Mouse (Mus musculus) lung, embryonic 15.5 days (tissue): Measurements from ENCODE around the gene Podnl1. TPM values are rescaled to one million over a fixed set of nuclear protein-coding genes. Genes with fewer than 3 reads are reported as not detected.

Experiments
- ATAC-seq: fragments of 200-750 bp; cut with Nextera tagmentation; 2 replicates; pipeline ENCODE4 v1.8.0; 2017; ENCODE audit warnings: moderate number of reproducible peaks, borderline replicate concordance; ENCODE audit not compliant: low FRiP score, low TSS enrichment; ENCODE audit errors: extremely low read depth
- H3K27ac ChIP-seq: fragments of 300-500 bp; sonication (generic); 2 replicates; pipeline ENCODE4 v1.5.1; 2015; ENCODE audit warnings: moderate library complexity, mild to moderate bottlenecking, inconsistent platforms
- H3K27me3 ChIP-seq: fragments of 300-500 bp; sonication (generic); 2 replicates; pipeline ENCODE4 v1.6.1; 2015; ENCODE audit warnings: inconsistent platforms
- H3K36me3 ChIP-seq: fragments of 300-500 bp; sonication (generic); 2 replicates; pipeline ENCODE4 v1.6.1; 2015; ENCODE audit warnings: inconsistent platforms
- H3K4me1 ChIP-seq: fragments of 300-500 bp; sonication (generic); 2 replicates; pipeline ENCODE4 v1.6.1; 2015; ENCODE audit warnings: inconsistent platforms
- H3K4me2 ChIP-seq: fragments of 300-500 bp; sonication (generic); 2 replicates; pipeline ENCODE4 v1.6.1; 2015; ENCODE audit warnings: inconsistent platforms, mild to moderate bottlenecking, moderate library complexity
- H3K4me3 ChIP-seq: fragments of 300-500 bp; sonication (generic); 2 replicates; pipeline ENCODE4 v1.5.1; 2015; ENCODE audit warnings: mild to moderate bottlenecking, inconsistent platforms
- H3K9ac ChIP-seq: fragments of 300-500 bp; sonication (generic); 2 replicates; pipeline ENCODE4 v1.6.1; 2015; ENCODE audit warnings: inconsistent platforms
- H3K9me3 ChIP-seq: fragments of 300-500 bp; sonication (generic); 2 replicates; pipeline ENCODE4 v1.6.1; 2016; ENCODE audit warnings: inconsistent platforms
- WGBS: fragments of 180-500 bp; shearing (Covaris S2); methylation state at CpG from one replicate; pipeline ENCODE4 v1.1.7; 2015; 5-methylcytosine and 5-hydroxymethylcytosine counted together
- microRNA counts: library from miRNA; unstranded; fragments of <30 nt; microRNA quantifications from one replicate; lab custom pipeline; 2016
- microRNA-seq: library from miRNA; unstranded; fragments of <30 nt; microRNA quantifications from one replicate; pipeline ENCODE4, GENCODE M21; 2016
- polyA plus RNA-seq: library from polyadenylated mRNA; unstranded; fragments of >200 nt; fragmentation: Nextera tagmentation; extraction: Ambion mirVana; gene quantifications from 2 replicates; pipeline ENCODE4 v1.2.1, GENCODE M21; 2015

Podnl1 gene
- polyA plus RNA-seq, 1 experiment from 2014 or later: 0.36 TPM

DNA sequence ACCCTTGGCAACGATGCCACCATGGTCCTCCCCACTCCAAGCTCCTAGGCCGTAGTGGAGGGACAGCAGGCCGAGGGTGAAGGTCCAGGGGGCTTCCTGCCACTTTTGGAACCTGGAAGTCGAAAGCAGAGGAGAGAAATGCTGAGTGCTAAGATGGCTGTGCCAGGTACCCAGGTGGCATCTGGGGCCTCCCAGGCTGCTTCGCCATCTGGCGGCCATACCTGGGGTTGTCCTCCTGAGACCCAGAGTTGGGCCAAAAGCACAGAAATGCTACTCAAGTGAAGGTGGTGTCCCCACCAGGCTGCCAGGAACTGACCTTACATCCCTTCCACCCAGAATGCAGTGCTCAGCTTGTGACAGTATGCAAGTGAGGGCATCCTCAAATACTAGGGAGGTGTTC lies 48.1 kb downstream of the Podnl1 start:
- Histone ChIP-seq H3K4me2 (no peak overlapping the region), H3K27me3 (no peaks in the 10 kb centered on the region), H3K36me3 (peaks cover 45% of the 10 kb centered on the region), H3K27ac (no peak overlapping the region), H3K9me3 (no peaks in the 10 kb centered on the region), H3K4me1 (0 out of 2 replicates have a peak, but pooled peaks cover 8% of the 10 kb centered on the region), H3K9ac (no peak overlapping the region), H3K4me3 (no peak overlapping the region)
- WGBS: 79% methylated on average over 6 of the region's 6 CpGs
- ATAC-seq: no peak

DNA sequence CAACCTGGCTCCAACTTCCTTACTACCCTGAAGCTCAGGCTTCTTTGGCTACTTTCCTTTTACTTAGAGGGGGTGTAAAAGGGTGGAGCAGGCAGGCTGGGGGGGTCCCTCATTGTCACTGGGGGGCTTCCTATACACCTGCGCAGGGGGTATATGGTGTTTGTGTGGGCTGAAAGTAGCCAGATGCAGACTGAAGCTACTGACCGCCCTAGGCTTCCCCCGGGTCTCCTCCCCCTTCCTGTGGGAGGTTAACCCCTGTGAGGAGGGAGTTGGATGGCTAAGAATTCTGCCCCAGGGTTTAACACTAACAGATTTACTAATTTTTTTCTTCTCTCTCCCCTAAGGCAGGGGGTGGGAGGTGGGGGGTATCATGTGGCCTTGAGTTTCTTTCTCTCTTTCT lies 50.8 kb downstream of the Podnl1 start:
- H3K9ac ChIP-seq: 0 out of 2 replicates have a peak overlapping the region, but pooled peaks have one; percentile 12
- 29% methylated on average over 3 of the region's 3 CpGs for WGBS

DNA sequence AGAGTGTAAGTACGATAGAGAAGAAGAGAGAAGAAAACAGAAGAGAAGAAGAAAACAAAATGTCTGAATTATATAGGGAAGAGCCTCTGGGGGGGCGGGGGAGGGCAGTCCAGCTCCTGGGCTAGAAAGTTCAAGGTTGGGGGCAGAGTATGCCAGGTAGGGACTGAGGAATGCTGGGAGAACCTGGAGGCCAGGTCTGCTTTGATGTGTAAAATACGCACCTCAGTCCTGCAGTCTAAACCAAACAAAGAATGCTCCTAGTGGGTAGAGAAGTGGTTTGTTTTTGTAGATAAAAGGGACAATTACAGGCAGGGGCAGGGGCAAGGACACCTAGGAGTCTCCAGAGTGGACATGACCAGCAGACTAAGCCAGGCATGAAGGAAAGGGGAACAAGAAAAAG lies 51.6 kb downstream of the Podnl1 start:
- no peaks in the 10 kb centered on the region for H3K9me3 ChIP-seq
- no peak overlapping the region for H3K4me3 ChIP-seq
- peaks cover 39% of the 10 kb centered on the region for H3K4me1 ChIP-seq
- 63% methylated on average over 3 of the region's 3 CpGs for WGBS
- no peak overlapping the region for H3K9ac ChIP-seq
- peaks cover 29% of the 10 kb centered on the region for H3K36me3 ChIP-seq
- no peak for ATAC-seq
- no peak overlapping the region for H3K4me2 ChIP-seq
- H3K27me3 ChIP-seq: no peaks in the 10 kb centered on the region
- H3K27ac ChIP-seq: no peak overlapping the region

More for the DNA sequence above, 50.8 kb downstream of the Podnl1 start:
- H3K4me3 ChIP-seq: no peak overlapping the region
- H3K9me3 ChIP-seq: no peaks in the 10 kb centered on the region
- no peak overlapping the region for H3K4me2 ChIP-seq
- peaks cover 36% of the 10 kb centered on the region for H3K36me3 ChIP-seq
- H3K27me3 ChIP-seq: no peaks in the 10 kb centered on the region
- H3K4me1 ChIP-seq: peaks cover 34% of the 10 kb centered on the region
- ATAC-seq: no peak
- no peak overlapping the region for H3K27ac ChIP-seq

DNA sequence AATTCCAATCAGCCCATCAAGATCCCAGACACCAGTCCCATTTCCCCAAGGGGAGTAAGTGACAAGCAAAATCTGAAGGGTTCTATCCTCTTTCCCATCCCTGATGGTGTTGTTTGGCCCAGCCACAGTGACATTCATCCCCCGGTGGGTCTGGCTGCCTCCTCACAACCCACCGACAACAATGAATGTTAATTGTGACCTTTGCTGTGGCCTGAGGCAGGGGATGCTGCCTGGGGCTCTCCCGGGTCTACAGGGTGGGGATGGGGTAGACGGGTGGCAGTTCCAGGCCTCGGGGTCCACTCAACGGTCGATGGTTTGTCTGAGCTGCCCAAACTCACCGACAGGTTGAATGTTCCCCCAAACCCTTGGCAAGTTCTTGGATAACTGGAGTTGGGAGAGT lies 52.8 kb downstream of the Podnl1 start:
- H3K36me3 ChIP-seq: peaks cover 17% of the 10 kb centered on the region
- no peak for ATAC-seq
- no peak overlapping the region for H3K4me3 ChIP-seq
- peaks cover 47% of the 10 kb centered on the region for H3K4me1 ChIP-seq
- H3K27me3 ChIP-seq: no peaks in the 10 kb centered on the region
- no peak overlapping the region for H3K4me2 ChIP-seq
- H3K9ac ChIP-seq: no peak overlapping the region
- H3K27ac ChIP-seq: no peak overlapping the region
- H3K9me3 ChIP-seq: no peaks in the 10 kb centered on the region
- WGBS: 78% methylated on average over 8 of the region's 8 CpGs

DNA sequence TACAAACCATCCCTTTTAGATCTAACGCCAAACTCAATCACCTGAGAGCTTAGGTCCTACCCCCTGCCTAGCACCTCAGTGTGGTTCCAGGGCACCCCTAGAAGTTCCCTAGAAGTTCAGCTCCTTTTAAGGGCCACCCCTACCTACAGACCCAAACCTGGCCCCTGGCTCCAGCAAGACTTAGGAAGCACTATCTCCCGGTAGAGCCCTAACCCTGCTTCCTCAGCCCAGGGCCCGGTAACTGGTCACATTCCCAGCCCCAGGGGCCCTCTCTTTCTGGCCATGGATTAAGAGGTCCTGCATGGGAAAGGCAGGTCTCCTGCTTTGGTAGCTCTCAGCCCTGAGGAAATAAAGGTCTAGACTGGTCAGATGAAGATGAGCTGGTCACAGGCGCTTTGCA lies 54.2 kb downstream of the Podnl1 start:
- peak overlapping the region; percentile 51 for H3K4me2 ChIP-seq
- H3K9ac ChIP-seq: peak overlapping the region; percentile 37
- WGBS: 19% methylated on average over 4 of the region's 4 CpGs
- H3K36me3 ChIP-seq: peaks cover 10% of the 10 kb centered on the region; the same call in 1 of the 2 replicates
- no peaks in the 10 kb centered on the region for H3K9me3 ChIP-seq
- peak overlapping the region; percentile 23 for H3K4me3 ChIP-seq
- H3K27ac ChIP-seq: peak overlapping the region; percentile 31; the same call in 1 of the 2 replicates
- ATAC-seq: no peak
- no peaks in the 10 kb centered on the region for H3K27me3 ChIP-seq
- peaks cover 57% of the 10 kb centered on the region for H3K4me1 ChIP-seq

DNA sequence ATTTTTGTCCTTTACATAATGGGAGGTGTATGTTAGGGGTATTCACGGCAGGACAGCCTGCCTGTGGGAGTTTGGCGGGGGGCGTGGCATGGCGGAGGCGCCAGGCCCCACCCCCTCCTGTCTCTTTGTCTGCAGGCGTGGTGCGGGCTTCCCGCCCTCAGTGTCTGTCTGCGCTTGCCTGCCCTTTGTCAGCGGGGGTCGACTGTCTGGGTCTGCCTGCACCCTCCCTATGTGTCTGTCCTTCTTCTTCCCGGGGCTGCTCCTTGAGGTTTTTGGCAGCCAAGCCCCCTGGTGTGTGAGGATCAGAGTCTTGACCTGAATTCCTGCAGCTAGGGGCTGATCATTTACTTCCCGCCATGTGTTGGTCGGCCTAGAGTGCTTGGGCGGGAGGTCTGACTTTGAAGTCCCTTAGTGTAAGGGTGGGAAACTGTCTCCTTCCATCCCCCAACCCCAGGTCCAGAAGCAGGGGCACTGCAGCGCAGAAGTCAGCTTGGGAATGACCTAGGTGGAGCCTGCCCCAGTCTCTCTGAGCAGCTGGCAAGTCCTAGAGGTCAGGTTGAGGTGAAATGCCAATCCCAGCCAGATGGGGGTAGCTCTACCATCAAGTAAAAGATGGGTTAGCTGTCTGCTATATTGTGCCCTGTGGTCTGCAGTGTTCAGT lies 54.9 kb downstream of the Podnl1 start:
- Histone ChIP-seq H3K4me2 (peak overlapping the region; percentile 51), H3K36me3 (peaks cover 9% of the 10 kb centered on the region; the same call in 1 of the 2 replicates), H3K27ac (peak overlapping the region; percentile 56), H3K4me3 (peak overlapping the region; percentile 23), H3K9me3 (no peaks in the 10 kb centered on the region), H3K4me1 (peaks cover 58% of the 10 kb centered on the region), H3K9ac (peak overlapping the region; percentile 37), H3K27me3 (no peaks in the 10 kb centered on the region)
- ATAC-seq: peak; percentile 63
- WGBS: 3% methylated on average over 16 of the region's 16 CpGs

MicroRNAs within 50 kb of the gene (microRNA counts, 519-probe panel; counts per million panel counts)
- microRNA mmu-miR-181c (lab: Ali Mortazavi, UCI) (2,615 counts per million, percentile 61 among the panel's probes with 10 or more counts), microRNA mmu-miR-709 (lab: Ali Mortazavi, UCI) (2,163 counts per million, percentile 24 among the panel's probes with 10 or more counts)

Small RNAs within 50 kb of the gene (microRNA-seq; reads per million reads assigned to microRNA genes)
- not detected for gene Gm25110
- 5,670 reads per million, percentile 91 among the genes with 10 or more reads in this experiment for gene Mir181c
- gene Mir181d: 4,115 reads per million, percentile 88 among the genes with 10 or more reads in this experiment
- gene Mir709: not detected

Other genes with a start within 250 kb of the Podnl1 start
- 18.6 and 19.7 TPM in 2 replicates for gene Adgrl1, start 225.9 kb upstream of the Podnl1 start, polyA plus RNA-seq
- gene Gm10644, start 170.8 kb upstream of the Podnl1 start, polyA plus RNA-seq: 0.74 and 0.86 TPM in 2 replicates
- 82.2 and 83.5 TPM in 2 replicates for gene Asf1b, start 170.5 kb upstream of the Podnl1 start, polyA plus RNA-seq
- gene Prkaca, start 153.0 kb upstream of the Podnl1 start, polyA plus RNA-seq: 156 TPM in 2 replicates
- gene Samd1, start 128.3 kb upstream of the Podnl1 start, polyA plus RNA-seq: 11.3 and 12.1 TPM in 2 replicates
- 0.93 and 0.98 TPM in 2 replicates for gene 1700067K01Rik, start 124.5 kb upstream of the Podnl1 start, polyA plus RNA-seq
- gene 2210011C24Rik, start 113.8 kb upstream of the Podnl1 start, polyA plus RNA-seq: 2.2 and 2.6 TPM in 2 replicates
- 6.0 and 6.7 TPM in 2 replicates for gene Palm3, start 104.5 kb upstream of the Podnl1 start, polyA plus RNA-seq
- gene Il27ra, start 83.4 kb upstream of the Podnl1 start, polyA plus RNA-seq: 1.4 and 2.2 TPM in 2 replicates
- not detected in 2 replicates for gene Rln3, start 81.0 kb upstream of the Podnl1 start, polyA plus RNA-seq
- 1.3 TPM in 2 replicates for gene Gm10643, start 60.9 kb upstream of the Podnl1 start, polyA plus RNA-seq
- 9.0 and 10.6 TPM in 2 replicates for gene Rfx1, start 59.2 kb upstream of the Podnl1 start, polyA plus RNA-seq
- gene Dcaf15, start 21.2 kb upstream of the Podnl1 start, polyA plus RNA-seq: 9.3 and 9.5 TPM in 2 replicates
- 23.1 and 23.4 TPM in 2 replicates for gene Cc2d1a, start 21.9 kb downstream of the Podnl1 start, polyA plus RNA-seq
- gene 4930432K21Rik, start 22.0 kb downstream of the Podnl1 start, polyA plus RNA-seq: 1.7 TPM in 2 replicates
- gene Nanos3, start 59.2 kb downstream of the Podnl1 start, polyA plus RNA-seq: 2.7 and 3.2 TPM in 2 replicates
- 13.6 and 14.2 TPM in 2 replicates for gene Zswim4, start 111.1 kb downstream of the Podnl1 start, polyA plus RNA-seq
- 320 and 350 TPM in 2 replicates for gene D8Ertd738e, start 123.7 kb downstream of the Podnl1 start, polyA plus RNA-seq
- 67.2 and 72.4 TPM in 2 replicates for gene Mri1, start 131.3 kb downstream of the Podnl1 start, polyA plus RNA-seq
- gene Ccdc130, start 144.4 kb downstream of the Podnl1 start, polyA plus RNA-seq: 20.5 and 22.8 TPM in 2 replicates